Mouse (Mus musculus): ENCODE data around the gene Hist1h1a. TPM values are rescaled to one million over a fixed set of nuclear protein-coding genes. Genes with fewer than 3 reads are reported as not detected.
"Not testable (repeated sequence)": the region's sequence is repeated elsewhere in the genome, so short reads cannot be mapped to it uniquely, and the experiment has no call there.

Hist1h1a gene
- polyA plus RNA-seq, 1 experiment from 2014 or later = 2.7 TPM

- Histone ChIP-seq H3K36me3 (no peaks in the 10 kb centered on the region), H3K4me3 (peak overlapping the region; percentile 53), H3K9me3 (replicated peaks) (no peaks in the 10 kb centered on the region), H3K27me3 (ENCODE audit: low read depth, poor library complexity, severe bottlenecking) (no peaks in the 10 kb centered on the region), H3K27ac (replicated peaks) (peak overlapping the region; percentile 92), H3K4me1 (peaks cover 36% of the 10 kb centered on the region)
- peak; percentile 63 for DNase-seq (ENCODE audit: low spot score)
- WGBS = under 1% methylated on average over 23 of the region's 23 CpGs
Observed at GRCm38 (mm10) chr13:23757211-23757773, 6.2 kb upstream of the Hist1h1a start.

GRCm38 (mm10) chr13:23757921-23758320 is 5.5 kb upstream of the Hist1h1a start:
- Histone ChIP-seq H3K4me3 (peak overlapping the region; percentile 53; the same call in 1 of the 2 replicates), H3K27me3 (ENCODE audit: low read depth, poor library complexity, severe bottlenecking) (no peaks in the 10 kb centered on the region), H3K27ac (replicated peaks) (peak overlapping the region; percentile 92), H3K4me1 (peaks cover 32% of the 10 kb centered on the region), H3K9me3 (replicated peaks) (no peaks in the 10 kb centered on the region), H3K36me3 (no peaks in the 10 kb centered on the region)
- no peak for DNase-seq (ENCODE audit: low spot score)
- 44% methylated on average over 3 of the region's 3 CpGs for whole genome bisulfite sequencing

- WGBS = 81% methylated on average over 3 of the region's 3 CpGs
- DNase-seq (ENCODE audit: low spot score) = no peak
- Histone ChIP-seq H3K4me1 (peaks cover 40% of the 10 kb centered on the region), H3K27ac (replicated peaks) (peak overlapping the region; percentile 92), H3K27me3 (ENCODE audit: low read depth, poor library complexity, severe bottlenecking) (no peaks in the 10 kb centered on the region), H3K4me3 (peak overlapping the region; percentile 69; the same call in 1 of the 2 replicates), H3K36me3 (no peaks in the 10 kb centered on the region), H3K9me3 (replicated peaks) (no peaks in the 10 kb centered on the region)
Observed at GRCm38 (mm10) chr13:23759251-23759771, 4.2 kb upstream of the Hist1h1a start.

GRCm38 (mm10) chr13:23759916-23760239 is 3.6 kb upstream of the Hist1h1a start:
- Histone ChIP-seq H3K27ac (replicated peaks) (peak overlapping the region; percentile 92), H3K27me3 (ENCODE audit: low read depth, poor library complexity, severe bottlenecking) (no peaks in the 10 kb centered on the region), H3K36me3 (no peaks in the 10 kb centered on the region), H3K9me3 (replicated peaks) (no peaks in the 10 kb centered on the region), H3K4me3 (peak overlapping the region; percentile 69), H3K4me1 (peaks cover 46% of the 10 kb centered on the region)
- no peak for DNase-seq (ENCODE audit: low spot score)
- 70% methylated on average over 1 of the region's 1 CpGs for WGBS

GRCm38 (mm10) chr13:23760240-23760971 is 3.1 kb upstream of the Hist1h1a start:
- Histone ChIP-seq H3K4me1 (peaks cover 50% of the 10 kb centered on the region), H3K4me3 (peak overlapping the region; percentile 69), H3K36me3 (no peaks in the 10 kb centered on the region), H3K27me3 (ENCODE audit: low read depth, poor library complexity, severe bottlenecking) (no peaks in the 10 kb centered on the region), H3K27ac (replicated peaks) (peak overlapping the region; percentile 92), H3K9me3 (replicated peaks) (no peaks in the 10 kb centered on the region)
- WGBS = under 1% methylated on average over 22 of the region's 27 CpGs
- DNase-seq (ENCODE audit: low spot score) = peak; percentile 50

- WGBS = under 1% methylated on average over 72 of the region's 72 CpGs
- no peaks in the 10 kb centered on the region for H3K9me3 ChIP-seq (replicated peaks)
Observed at GRCm38 (mm10) chr13:23760972-23761864, 2.2 kb upstream of the Hist1h1a start, which contains the start of gene Hist1h4a. Gene Hist1h4a, minus strand, starts transcription at chr13:23761230.

GRCm38 (mm10) chr13:23761871-23762821 is 1.3 kb upstream of the Hist1h1a start, which contains the start of gene Hist1h3a:
Gene Hist1h3a, minus strand, starts transcription at chr13:23762386.
- WGBS = under 1% methylated on average over 40 of the region's 52 CpGs
- peak; percentile 69 for DNase-seq (ENCODE audit: low spot score)
- H3K27me3 ChIP-seq (ENCODE audit: low read depth, poor library complexity, severe bottlenecking); H3K36me3 ChIP-seq; H3K9me3 ChIP-seq (replicated peaks): not testable (repeated sequence)
- peak within 1 kb of the TSS; percentile 92 for H3K27ac ChIP-seq (replicated peaks)
- peaks cover 49% of the 10 kb centered on the region for H3K4me1 ChIP-seq
- peak within 1 kb of the TSS; percentile 69 for H3K4me3 ChIP-seq

More at GRCm38 (mm10) chr13:23760972-23761864, 2.2 kb upstream of the Hist1h1a start, which contains the start of gene Hist1h4a:
- peak within 1 kb of the TSS; percentile 69 for H3K4me3 ChIP-seq
- peaks cover 50% of the 10 kb centered on the region for H3K4me1 ChIP-seq
- DNase-seq (ENCODE audit: low spot score) = peak; percentile 99
- H3K36me3 ChIP-seq = no peaks in the 10 kb centered on the region
- H3K27ac ChIP-seq (replicated peaks) = peak within 1 kb of the TSS; percentile 92
- H3K27me3 ChIP-seq (ENCODE audit: low read depth, poor library complexity, severe bottlenecking) = no peaks in the 10 kb centered on the region

- no peaks in the 10 kb centered on the region for H3K9me3 ChIP-seq (replicated peaks)
- no peak for DNase-seq (ENCODE audit: low spot score)
- under 1% methylated on average over 10 of the region's 10 CpGs for WGBS
- H3K4me3 ChIP-seq = peak overlapping the region; percentile 69
- H3K36me3 ChIP-seq = no peaks in the 10 kb centered on the region
- H3K27ac ChIP-seq (replicated peaks) = peak overlapping the region; percentile 92
- H3K4me1 ChIP-seq = peaks cover 40% of the 10 kb centered on the region
- H3K27me3 ChIP-seq (ENCODE audit: low read depth, poor library complexity, severe bottlenecking) = no peaks in the 10 kb centered on the region
Observed at GRCm38 (mm10) chr13:23763242-23763585, 252 bp upstream of the Hist1h1a start.

- Histone ChIP-seq H3K9me3 (replicated peaks) (no peaks in the 10 kb centered on the region), H3K36me3 (no peaks in the 10 kb centered on the region), H3K4me1 (peaks cover 36% of the 10 kb centered on the region), H3K27me3 (ENCODE audit: low read depth, poor library complexity, severe bottlenecking) (no peaks in the 10 kb centered on the region), H3K27ac (replicated peaks) (peak overlapping the region; percentile 92), H3K4me3 (peak overlapping the region; percentile 69)
- WGBS = 27% methylated on average over 12 of the region's 12 CpGs
- peak; percentile 52 for DNase-seq (ENCODE audit: low spot score)
Observed at GRCm38 (mm10) chr13:23764324-23765171, 1.1 kb downstream of the Hist1h1a start.

GRCm38 (mm10) chr13:23765172-23765513 is 1.7 kb downstream of the Hist1h1a start:
- Histone ChIP-seq H3K4me1 (peaks cover 30% of the 10 kb centered on the region), H3K27ac (replicated peaks) (peak overlapping the region; percentile 92; the same call in 1 of the 2 replicates), H3K27me3 (ENCODE audit: low read depth, poor library complexity, severe bottlenecking) (no peaks in the 10 kb centered on the region), H3K36me3 (no peaks in the 10 kb centered on the region), H3K4me3 (peak overlapping the region; percentile 69), H3K9me3 (replicated peaks) (no peaks in the 10 kb centered on the region)
- DNase-seq (ENCODE audit: low spot score) = no peak
- 75% methylated on average over 1 of the region's 1 CpGs for WGBS

- H3K27ac ChIP-seq (replicated peaks) = no peak overlapping the region
- H3K4me1 ChIP-seq = peaks cover 26% of the 10 kb centered on the region
- H3K27me3 ChIP-seq (ENCODE audit: low read depth, poor library complexity, severe bottlenecking) = no peaks in the 10 kb centered on the region
- no peaks in the 10 kb centered on the region for H3K9me3 ChIP-seq (replicated peaks)
- no peak for DNase-seq (ENCODE audit: low spot score)
- no peaks in the 10 kb centered on the region for H3K36me3 ChIP-seq
- no peak overlapping the region for H3K4me3 ChIP-seq
Observed at GRCm38 (mm10) chr13:23766772-23767171, 3.3 kb downstream of the Hist1h1a start.

All from midbrain, embryonic 10.5 days (tissue).